In genomic region chr3:142077723-142078302, GRCm38 (mm10) we compare ENCODE assay signal across 24 mouse cellular contexts.
"Had no signal": no experiment of that assay in that cellular context is flagged by ENCODE, and none has a peak within 500 bp of the region (broad histone marks: within the 10 kb centered on the region; RNA-seq: fewer than 3 reads in every experiment).

No protein-coding gene starts in this region.

- H3K36me3 ChIP-seq: heart, embryonic 13.5 days; heart, embryonic 15.5 days; hindbrain, embryonic 13.5 days; hindbrain, embryonic 15.5 days; kidney, embryonic 15.5 days; limb, embryonic 13.5 days; limb, embryonic 15.5 days had no signal

- H3K27ac ChIP-seq: heart, adult 2 months; heart, embryonic 13.5 days; heart, embryonic 15.5 days; hindbrain, embryonic 13.5 days; hindbrain, embryonic 15.5 days; hindbrain, postnatal 0 days; kidney, embryonic 15.5 days; kidney, postnatal 0 days; limb, embryonic 13.5 days; limb, embryonic 15.5 days had no signal

- H3K4me3 ChIP-seq: heart, adult 2 months; heart, embryonic 13.5 days; heart, embryonic 15.5 days; hindbrain, embryonic 13.5 days; hindbrain, embryonic 15.5 days; kidney, embryonic 15.5 days; limb, embryonic 13.5 days; limb, embryonic 15.5 days had no signal

- H3K9ac ChIP-seq: heart, embryonic 13.5 days; heart, embryonic 15.5 days; hindbrain, embryonic 13.5 days; hindbrain, embryonic 15.5 days; kidney, embryonic 15.5 days; limb, embryonic 13.5 days; limb, embryonic 15.5 days had no signal

- ATAC-seq: hindbrain, postnatal 0 days had no signal

- H3K9me3 ChIP-seq: heart, embryonic 13.5 days; heart, embryonic 15.5 days; hindbrain, embryonic 13.5 days; hindbrain, embryonic 15.5 days; kidney, embryonic 15.5 days; limb, embryonic 13.5 days; limb, embryonic 15.5 days had no signal

- DNase-seq: gastrocnemius, postnatal 14 days; gastrocnemius, postnatal 36 days; heart, adult 11 months; heart, adult 2 months; heart, postnatal 14 days; heart, postnatal 36 days; kidney, adult 11 months; kidney, adult 2 months; kidney, adult 9 months; kidney, postnatal 14 days; kidney, postnatal 36 days; layer of hippocampus, adult 9-11 months; layer of hippocampus, postnatal 36 days; left cerebral cortex, postnatal 4 days had no signal

- H3K4me1 ChIP-seq: heart, embryonic 13.5 days; heart, embryonic 15.5 days; hindbrain, embryonic 13.5 days; hindbrain, embryonic 15.5 days; kidney, embryonic 15.5 days; limb, embryonic 15.5 days had no signal

- H3K4me2 ChIP-seq: heart, embryonic 11.5 days; heart, embryonic 13.5 days; heart, embryonic 15.5 days; hindbrain, embryonic 13.5 days; hindbrain, embryonic 15.5 days; kidney, embryonic 15.5 days; limb, embryonic 13.5 days; limb, embryonic 15.5 days had no signal

- H3K27me3 ChIP-seq: heart, embryonic 13.5 days; heart, embryonic 15.5 days; hindbrain, embryonic 13.5 days; hindbrain, embryonic 15.5 days; kidney, embryonic 15.5 days; limb, embryonic 13.5 days; limb, embryonic 15.5 days had no signal
